Mouse (Mus musculus) spleen, postnatal 10 days (tissue): ENCODE data around the gene Mtcl1.

Experiments
- DNase-seq, 2 experiments: peaks; one replicate each; pipeline ENCODE4 v3.0.0; 2021 to 2022; ENCODE audit warnings: low spot score in 2 of 2

The Mtcl1 gene

DNA sequence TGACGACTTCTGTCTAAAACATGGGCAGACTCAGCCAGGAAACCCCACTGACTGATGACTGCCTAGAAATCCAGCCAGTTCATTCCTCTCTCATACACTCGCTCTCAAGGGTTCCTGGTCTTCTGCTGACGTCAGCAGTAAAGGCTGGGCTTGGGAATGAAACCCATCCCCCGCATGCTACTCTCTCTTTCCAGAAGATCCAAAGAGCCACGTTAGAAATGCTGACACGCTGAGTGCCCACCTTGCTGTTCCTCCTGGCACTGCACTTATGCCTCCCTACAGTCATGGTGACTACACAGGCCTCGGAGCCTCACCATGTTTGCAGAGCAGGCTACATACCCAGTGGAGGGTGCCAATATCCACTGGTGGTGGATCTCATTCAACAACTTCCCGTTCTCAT, 41.7 kb downstream of the Mtcl1 start:
- DNase-seq = no peak

DNA sequence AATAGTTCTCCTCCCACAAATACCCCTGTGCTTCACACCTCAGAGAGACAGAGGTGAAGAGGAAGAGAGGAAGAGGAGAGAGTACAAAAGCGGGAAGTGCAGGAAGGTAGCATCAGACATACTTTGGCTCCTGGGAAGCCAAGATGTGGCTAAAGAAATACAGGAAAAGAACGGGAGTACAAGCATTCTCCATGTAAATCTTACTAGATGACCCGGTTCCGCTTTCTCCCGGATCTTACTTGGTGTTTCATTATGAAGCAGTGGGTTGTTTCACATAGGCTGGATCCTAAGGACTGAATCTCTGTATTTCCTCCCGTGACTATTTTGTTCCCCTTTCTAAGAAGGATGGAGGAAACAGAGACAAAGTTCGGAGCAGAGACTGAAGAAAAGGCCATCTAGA, 43.9 kb downstream of the Mtcl1 start:
- no peak for DNase-seq

GRCm38 (mm10) chr17:66404883-66405590, 44.5 kb downstream of the Mtcl1 start:
- no peak for DNase-seq

- DNase-seq = no peak
Measured at GRCm38 (mm10) chr17:66402791-66403470, 46.6 kb downstream of the Mtcl1 start.

GRCm38 (mm10) chr17:66401596-66402265, 47.8 kb downstream of the Mtcl1 start:
- DNase-seq = no peak

DNA sequence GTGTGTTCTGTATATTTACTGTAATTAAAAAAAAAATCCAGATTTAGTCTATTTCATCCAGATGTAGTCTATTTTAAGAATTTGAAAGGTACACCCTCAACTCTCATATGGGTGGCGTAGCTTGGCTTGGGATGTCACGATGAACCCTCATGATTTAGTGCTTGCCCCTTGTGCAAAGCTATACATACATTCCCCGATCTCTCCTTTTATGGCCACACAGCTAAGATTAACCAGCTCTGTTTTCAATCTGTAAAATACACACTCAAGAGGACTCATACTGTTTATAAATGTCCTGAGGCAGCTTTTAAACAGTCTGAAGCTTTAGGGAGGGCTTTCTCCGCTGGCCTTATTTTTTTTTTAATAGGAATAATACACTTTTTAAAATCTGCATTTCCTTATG, 49.8 kb downstream of the Mtcl1 start:
- no peak for DNase-seq

- DNase-seq = no peak
Measured at GRCm38 (mm10) chr17:66394571-66394970, 55.0 kb downstream of the Mtcl1 start.

DNA sequence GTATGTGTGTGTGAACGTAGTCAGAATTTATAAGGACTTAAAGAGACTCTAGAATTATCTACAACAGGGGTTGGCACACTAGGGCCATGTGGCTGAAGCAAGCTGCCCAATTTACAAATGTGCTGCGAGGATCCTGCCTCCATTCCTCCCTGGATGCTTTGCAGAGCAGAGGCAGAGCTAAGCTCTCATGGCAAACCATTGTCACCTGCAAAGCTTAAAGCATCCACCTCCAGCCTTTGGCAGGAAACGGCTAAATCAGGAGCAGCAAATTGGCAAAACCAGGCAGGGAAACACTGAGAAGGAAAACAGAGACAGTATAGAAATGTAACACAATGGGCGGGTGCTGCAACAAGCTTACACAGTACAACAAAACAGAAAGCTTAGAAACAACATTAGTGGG, 61.2 kb downstream of the Mtcl1 start:
- no peak for DNase-seq

DNA sequence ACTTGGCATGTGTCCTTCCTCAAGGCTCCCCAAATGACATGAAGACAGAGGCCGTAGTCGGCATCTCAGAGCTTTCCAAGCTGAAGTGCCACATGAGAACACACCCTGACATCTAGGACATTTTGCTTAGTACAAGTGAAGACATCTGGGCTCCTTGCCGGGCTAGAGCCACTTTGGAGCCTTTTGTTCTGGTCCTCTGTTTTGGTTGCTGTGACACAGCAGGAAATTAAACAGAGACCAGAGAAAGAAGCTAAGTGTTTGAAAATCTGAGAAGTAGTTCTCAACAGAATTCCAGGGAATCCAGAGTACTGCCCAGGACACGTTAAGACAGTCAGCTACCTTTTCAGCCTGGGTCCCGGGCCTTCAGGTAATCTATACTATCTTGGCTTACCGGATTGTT, 68.2 kb downstream of the Mtcl1 start:
- no peak for DNase-seq

GRCm38 (mm10) chr17:66379900-66380857, 69.4 kb downstream of the Mtcl1 start:
- no peak for DNase-seq

DNA sequence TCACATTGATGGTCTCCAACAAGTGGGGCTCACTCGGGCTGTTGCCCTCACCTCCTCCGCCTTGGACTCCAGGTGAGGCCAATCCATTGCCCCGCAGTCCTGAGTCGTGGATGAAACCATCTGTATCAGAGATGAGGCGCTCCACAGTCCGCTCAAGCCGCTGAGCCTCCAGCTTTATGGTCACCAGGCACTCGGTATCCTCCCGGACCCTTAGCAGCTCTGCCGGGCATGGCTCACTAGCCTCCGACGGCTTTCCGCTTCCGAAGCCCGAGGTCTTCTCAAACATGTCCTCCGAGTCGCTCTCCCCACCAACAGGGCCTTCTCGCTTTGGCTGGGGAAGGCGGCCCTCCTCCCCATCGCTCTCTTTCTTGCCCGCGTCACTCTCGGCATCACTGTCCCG, 70.2 kb downstream of the Mtcl1 start:
- no peak for DNase-seq

DNA sequence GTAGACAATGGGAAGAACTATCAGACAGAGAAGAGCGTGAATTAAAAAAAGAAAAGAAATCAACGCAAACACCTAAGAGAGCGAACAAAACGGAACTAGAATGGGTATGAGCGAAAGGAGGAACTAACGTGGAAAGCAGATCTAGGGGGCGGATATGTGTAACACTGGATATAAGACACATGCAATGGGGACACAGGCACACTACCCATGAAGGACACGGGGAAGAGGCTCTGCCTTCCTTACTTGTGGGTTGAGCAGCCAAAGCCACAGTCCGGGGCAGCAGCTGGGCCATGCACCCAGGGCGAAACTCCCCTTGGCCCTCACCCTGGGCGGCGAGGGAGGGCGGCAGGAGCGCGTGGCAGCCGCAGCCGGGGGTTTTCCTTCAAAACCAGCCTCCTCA, 71.4 kb downstream of the Mtcl1 start:
- DNase-seq = no peak

DNA sequence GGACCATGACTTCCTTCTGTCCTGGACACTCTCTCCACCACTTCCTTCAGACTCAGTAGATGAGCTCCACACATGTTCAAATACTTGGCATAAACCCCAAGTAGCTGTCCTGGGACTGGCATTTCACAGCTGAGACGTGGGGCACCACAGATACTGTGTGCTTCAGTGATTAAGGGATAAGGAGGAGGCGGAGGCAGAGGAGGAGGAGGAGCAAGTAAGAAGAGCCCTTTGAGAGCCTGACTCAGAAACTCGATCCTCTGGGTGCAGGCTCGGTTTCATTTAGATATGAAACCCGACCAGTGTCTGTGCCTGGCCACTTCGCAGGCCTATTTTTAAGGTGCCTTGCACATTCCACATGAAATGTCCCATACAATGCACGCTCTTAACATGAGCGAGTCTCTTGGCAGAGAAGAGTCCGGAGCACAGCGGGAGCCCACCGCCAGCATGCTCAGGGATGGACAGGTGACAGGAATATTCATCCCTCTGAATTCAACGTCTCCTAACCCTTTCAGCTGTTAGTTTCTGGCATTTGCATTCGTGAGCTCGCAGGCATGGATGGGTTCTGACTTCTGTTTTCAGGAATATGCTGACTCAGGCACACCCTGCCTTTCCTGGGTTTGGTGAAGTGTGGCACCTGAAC, 74.8 kb downstream of the Mtcl1 start:
- no peak for DNase-seq

- no peak for DNase-seq
Measured at GRCm38 (mm10) chr17:66370867-66371266, 78.7 kb downstream of the Mtcl1 start.

DNA sequence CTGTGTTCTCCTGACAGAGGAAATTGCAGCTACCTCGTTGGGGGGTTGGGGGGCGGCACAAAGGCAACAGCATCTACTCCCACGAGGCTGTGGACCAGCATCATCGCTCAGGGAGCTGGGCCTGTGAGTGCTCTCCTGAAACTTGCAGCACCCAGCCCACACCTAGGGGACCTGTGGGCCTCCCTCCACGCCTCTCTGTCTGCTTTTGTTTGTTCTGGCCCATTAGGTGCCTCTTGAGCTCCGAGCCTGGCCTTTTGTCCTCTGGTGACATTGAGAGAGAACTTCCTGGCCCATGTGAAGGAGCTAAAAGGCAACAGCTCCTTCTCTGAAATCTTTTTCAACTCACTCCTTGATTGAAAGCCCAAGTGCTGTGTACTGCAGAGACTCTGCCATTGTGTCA, 79.8 kb downstream of the Mtcl1 start:
- no peak for DNase-seq

GRCm38 (mm10) chr17:66368127-66368526, 81.4 kb downstream of the Mtcl1 start:
- DNase-seq = no peak

GRCm38 (mm10) chr17:66365664-66366063, 83.9 kb downstream of the Mtcl1 start:
- DNase-seq = no peak

- DNase-seq = no peak
Measured at GRCm38 (mm10) chr17:66365293-66365642, 84.3 kb downstream of the Mtcl1 start.

DNA sequence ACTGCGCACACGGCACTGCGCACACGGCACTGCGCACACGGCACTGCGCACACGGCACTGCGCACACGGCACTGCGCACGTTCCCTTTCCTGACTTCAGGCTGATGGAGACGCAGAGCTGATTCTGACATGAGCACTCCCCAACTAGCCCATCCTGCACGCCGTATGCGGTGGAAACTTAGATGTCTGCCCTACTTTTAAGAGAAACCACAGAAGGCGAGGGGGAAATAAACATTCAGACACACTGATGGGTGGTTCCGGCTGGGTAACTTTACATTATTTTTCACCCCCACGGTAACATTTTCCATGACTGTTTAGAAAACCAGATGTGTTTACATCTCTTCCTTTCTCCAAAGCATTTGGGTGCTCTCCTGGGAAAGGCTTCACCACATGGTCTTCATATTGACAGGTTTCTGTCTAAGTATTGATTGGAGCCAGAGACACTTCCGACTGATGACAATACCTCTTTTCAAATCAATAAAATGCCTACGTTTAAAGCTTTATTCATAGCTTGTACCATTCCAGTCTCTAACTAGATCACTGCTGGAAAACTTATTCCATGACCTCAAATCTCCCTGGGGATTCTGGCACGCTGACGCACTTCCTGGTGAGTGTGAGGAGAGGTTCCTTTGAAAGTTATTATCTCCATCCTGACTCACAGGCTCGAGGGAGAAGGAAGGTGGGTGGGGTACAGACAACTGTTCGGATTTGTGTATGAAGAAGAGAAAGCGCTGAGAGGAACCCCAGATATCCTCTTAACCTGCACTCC, 84.8 kb downstream of the Mtcl1 start:
- DNase-seq = no peak

DNA sequence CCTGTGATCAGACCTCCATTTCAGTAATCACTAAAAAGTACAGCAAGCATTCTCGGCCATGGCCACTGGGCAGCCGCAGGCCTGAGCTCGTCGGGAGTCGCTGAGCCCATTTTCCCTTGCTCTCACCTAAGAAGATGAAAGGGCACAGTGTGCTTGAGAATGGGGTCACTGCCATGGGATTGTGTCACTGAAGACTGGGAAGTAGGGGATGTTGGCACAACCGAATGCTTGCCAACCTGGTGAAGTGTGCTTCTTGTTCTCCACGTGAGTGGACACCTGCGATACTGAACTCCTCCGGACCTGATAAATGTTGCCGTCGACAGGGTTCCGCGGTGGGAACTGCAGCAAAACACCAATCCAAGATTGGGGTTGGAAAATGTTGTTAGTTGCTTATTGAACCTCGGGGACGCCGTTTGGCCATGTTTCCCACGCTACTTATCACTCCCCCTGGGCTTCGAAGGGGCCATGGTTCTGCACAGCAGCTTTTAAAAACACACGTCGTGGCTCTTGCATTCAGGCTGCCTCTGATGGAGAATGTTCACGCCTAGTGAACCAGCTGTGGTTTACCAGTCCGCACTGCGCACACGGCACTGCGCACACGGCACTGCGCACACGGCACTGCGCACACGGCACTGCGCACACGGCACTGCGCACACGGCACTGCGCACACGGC, 85.6 kb downstream of the Mtcl1 start:
- no peak for DNase-seq
